7 mouse cellular contexts compared by ENCODE assay signal in the genomic region with DNA sequence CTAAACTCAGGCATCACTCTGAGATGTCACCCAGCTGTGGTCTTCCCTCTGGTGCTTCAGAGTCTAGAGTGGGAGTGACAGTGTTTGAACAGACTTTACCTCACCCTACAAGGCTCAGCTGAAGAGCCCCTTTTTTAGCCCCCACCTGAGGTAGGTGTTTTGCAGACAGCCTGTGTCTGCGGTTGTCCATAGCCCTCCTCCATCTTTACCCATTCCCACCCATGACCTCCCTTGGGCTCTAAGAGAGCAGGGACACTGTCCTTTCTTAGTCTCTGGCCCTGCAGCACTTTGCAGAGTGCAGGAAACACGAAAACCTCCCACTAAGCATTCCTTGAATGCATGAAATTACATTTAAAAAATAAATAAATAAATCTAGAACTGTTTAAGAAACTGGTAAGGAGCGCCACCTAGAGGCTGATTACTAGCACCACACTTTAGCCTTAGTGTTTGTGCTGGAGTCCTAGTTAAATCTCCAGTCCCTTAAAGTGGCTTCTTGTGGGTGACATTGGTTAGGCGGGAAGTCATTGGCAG.
DNase-seq lines count a peak whose midpoint lies in the region; ATAC-seq and TF ChIP-seq lines count a peak whose summit lies in the region.

No protein-coding gene starts in this region.

- peak; percentile 73 for DNase-seq in 416B (ENCODE audit: low read depth)
- DNase-seq in ES-E14 (ENCODE audit: low read depth, low spot score), result no peak
- peak; percentile 64 to 75 for DNase-seq in cerebellum, postnatal 25 days
- peak; percentile 89 for DNase-seq in heart, postnatal 0 days (ENCODE audit: low spot score)
- peak; percentile 80 for DNase-seq in kidney, postnatal 10 days
- DNase-seq in lung, postnatal 10 days, result peak; percentile 73
- DNase-seq in right cerebral cortex, postnatal 14 days, result peak; percentile 38

- no peaks in the 10 kb centered on the region for H3K36me3 ChIP-seq in ES-E14 (ENCODE audit: control insufficient read depth, insufficient read depth, low read length, poor library complexity, severe bottlenecking)
- H3K36me3 ChIP-seq in heart, postnatal 0 days (replicated peaks; ENCODE audit: control insufficient read depth, insufficient read depth, low read length), result peaks cover 4% of the 10 kb centered on the region; the same call in 1 of the 2 replicates

- no peak overlapping the region for H3K4me3 ChIP-seq in ES-E14 (ENCODE audit: insufficient read depth in 1 of 2, low read depth in 1 of 2, low read length in 2 of 2, poor library complexity in 1 of 2, severe bottlenecking in 1 of 2)
- no peak overlapping the region for H3K4me3 ChIP-seq in heart, postnatal 0 days (ENCODE audit: low read depth, low read length)

- H3K9ac ChIP-seq in ES-E14 (ENCODE audit: insufficient read depth, low read depth, low read length, poor library complexity, severe bottlenecking), result no peak overlapping the region
- no peak overlapping the region for H3K9ac ChIP-seq in heart, postnatal 0 days (replicated peaks; ENCODE audit: low read depth, low read length)

- peaks cover 0 to 6% of the 10 kb centered on the region in 2 experiments; a peak in 1 of 4 replicates for H3K4me1 ChIP-seq in ES-E14 (ENCODE audit: control insufficient read depth in 2 of 2, insufficient read depth in 2 of 2, low read length in 2 of 2, poor library complexity in 1 of 2)
- H3K4me1 ChIP-seq in heart, postnatal 0 days (ENCODE audit: control insufficient read depth, insufficient read depth), result no peaks in the 10 kb centered on the region

- WGBS in heart, postnatal 0 days, result 14% methylated on average over 4 of the region's 4 CpGs

- TF ChIP-seq EP300 in heart, postnatal 0 days (IDR thresholded peaks at IDR 0.05; ENCODE audit: low read depth), result no peak

- H3K27me3 ChIP-seq in heart, postnatal 0 days (ENCODE audit: control insufficient read depth, insufficient read depth, low read length), result no peaks in the 10 kb centered on the region

- in situ Hi-C loops in ES-E14 (cut with MboI; ENCODE audit: low sequenced_read_pairs in 2 of 2, unreplicated experiment in 2 of 2), result loop anchor here in 1 of 2 experiments (25.0 kb wide), 1 partner anchor 132 kb away; the partner anchor contains the start of gene Eml1

- TF ChIP-seq CTCF in heart, postnatal 0 days (IDR thresholded peaks at IDR 0.05; ENCODE audit: low read depth), result peak; percentile 87

- ATAC-seq in heart, postnatal 0 days (ENCODE audit: insufficient read depth, low read depth), result peak; percentile 70; the same call in 1 of the 2 replicates

- H3K4me2 ChIP-seq in heart, postnatal 0 days (ENCODE audit: low read depth, low read length), result no peak overlapping the region

- no peaks in the 10 kb centered on the region for H3K9me3 ChIP-seq in ES-E14 (ENCODE audit: control insufficient read depth, insufficient read depth, low read depth, low read length)
- no peaks in the 10 kb centered on the region for H3K9me3 ChIP-seq in heart, postnatal 0 days (replicated peaks; ENCODE audit: control insufficient read depth, low read length)

- H3K27ac ChIP-seq in ES-E14 (ENCODE audit: insufficient read depth, low read depth, low read length, poor library complexity, severe bottlenecking), result no peak overlapping the region
- H3K27ac ChIP-seq in heart, postnatal 0 days (ENCODE audit: low read depth), result no peak overlapping the region

TF ChIP-seq in ES-E14, 5 proteins besides CTCF, POLR2A, EP300 and RAD21:
- no peak for TF ChIP-seq MAFK (IDR thresholded peaks at IDR 0.05; ENCODE audit: insufficient read depth, low read depth, low read length)
- TF ChIP-seq ZC3H11A (IDR thresholded peaks at IDR 0.05; ENCODE audit: borderline replicate concordance, low read depth, low read length), result 0 out of 2 replicates have a peak, but pooled peaks have one; percentile 33
TF ChIP-seq in ES-E14: peak in this region for 1.
